Mouse (Mus musculus) adrenal gland, postnatal 10 days (tissue): ENCODE results near the gene En2. TPM values are rescaled to one million over a fixed set of nuclear protein-coding genes. Genes with fewer than 3 reads are reported as not detected.

ENCODE experiments used
- DNase-seq: peaks from one replicate; pipeline ENCODE4 v3.0.0; 2021; ENCODE audit warnings: mixed read lengths
- total RNA-seq, 2 experiments: library from RNA; stranded (reverse); gene quantifications; 2 replicates each; pipeline ENCODE4 v1.2.3; 2021

En2 gene
- total RNA-seq, 2 experiments from 2014 or later, result not detected

GRCm38 (mm10) chr5:28178322-28178721 lies 12.8 kb downstream of the En2 start:
- no peak for DNase-seq

- DNase-seq, result no peak
These were observed 13.8 kb downstream of the En2 start for GRCm38 (mm10) chr5:28179237-28179790.

GRCm38 (mm10) chr5:28191201-28192098 lies 26.0 kb downstream of the En2 start:
- no peak for DNase-seq

- no peak for DNase-seq
These were observed 26.6 kb downstream of the En2 start for GRCm38 (mm10) chr5:28192099-28192454.

GRCm38 (mm10) chr5:28195473-28195872 lies 30.0 kb downstream of the En2 start:
- DNase-seq, result no peak

- DNase-seq, result no peak
These were observed 33.8 kb downstream of the En2 start for GRCm38 (mm10) chr5:28199089-28199873.

- DNase-seq, result no peak
These were observed 37.6 kb downstream of the En2 start for GRCm38 (mm10) chr5:28203086-28203485.

- DNase-seq, result no peak
These were observed 39.2 kb downstream of the En2 start for GRCm38 (mm10) chr5:28204678-28205077.

- no peak for DNase-seq
These were observed 41.0 kb downstream of the En2 start for GRCm38 (mm10) chr5:28206448-28206847.

- no peak for DNase-seq
These were observed 41.5 kb downstream of the En2 start for GRCm38 (mm10) chr5:28207043-28207442.

- no peak for DNase-seq
These were observed 43.4 kb downstream of the En2 start for GRCm38 (mm10) chr5:28208726-28209520.

GRCm38 (mm10) chr5:28209549-28210431 lies 44.3 kb downstream of the En2 start:
- no peak for DNase-seq

- no peak for DNase-seq
These were observed 45.4 kb downstream of the En2 start for GRCm38 (mm10) chr5:28210591-28211550.

GRCm38 (mm10) chr5:28211651-28212310 lies 46.3 kb downstream of the En2 start:
- no peak for DNase-seq

- no peak for DNase-seq
These were observed 47.9 kb downstream of the En2 start for GRCm38 (mm10) chr5:28213441-28213840.

- no peak for DNase-seq
These were observed 54.1 kb downstream of the En2 start for GRCm38 (mm10) chr5:28219596-28219995.
